Mouse (Mus musculus): ENCODE measurements around the gene Gm7980.
"Not testable (repeated sequence)": the region's sequence is repeated elsewhere in the genome, so short reads cannot be mapped to it uniquely, and the experiment has no call there.

Gene Gm7980

DNA sequence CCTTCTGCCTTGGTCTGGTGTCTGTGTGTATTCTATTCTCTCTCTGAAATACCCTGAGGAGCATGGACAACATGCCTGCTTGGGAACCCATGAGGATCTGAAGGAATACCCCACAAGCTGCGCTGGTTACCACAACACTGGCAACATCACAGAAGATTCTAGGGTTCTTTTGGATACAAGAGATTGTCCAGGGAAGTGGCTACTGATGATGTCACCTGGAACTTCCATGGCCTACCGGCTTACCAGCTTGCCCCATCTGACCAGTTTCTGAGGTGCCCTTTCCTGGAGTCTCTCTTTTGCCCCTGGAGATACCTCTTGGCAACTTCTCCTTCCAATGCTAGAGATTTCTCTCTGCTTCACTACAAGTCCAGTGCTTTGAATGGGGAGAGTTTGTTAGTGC, at the start of gene Gm7980:
TSS of gene Gm7980 (minus strand) at position 101 of the 400 bp plus-strand sequence.
- DNase-seq (ENCODE audit: low spot score) = not testable (repeated sequence)

DNA sequence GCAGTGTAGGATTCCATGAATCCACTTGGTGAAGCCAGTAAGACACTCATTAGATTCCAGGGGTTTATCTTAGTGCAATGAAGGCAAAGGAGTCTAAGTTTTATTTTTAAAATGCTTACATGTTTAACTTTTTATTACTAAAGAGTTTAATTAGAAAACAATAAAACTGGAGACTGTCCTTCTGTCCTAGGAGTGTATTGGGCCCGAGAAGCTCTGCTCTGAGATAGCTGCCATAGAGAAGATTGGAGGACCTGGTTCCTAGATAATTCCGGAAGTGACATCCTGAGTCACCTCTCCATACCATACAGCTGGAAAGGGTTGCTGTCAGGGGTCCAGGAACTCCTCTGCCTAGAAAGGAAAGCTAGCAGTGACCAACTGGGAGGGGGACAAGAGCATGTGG, 36.6 kb upstream of the Gm7980 start, which contains the start of gene 1700024B05Rik:
TSS of gene 1700024B05Rik (plus strand) at position 301 of the 400 bp plus-strand sequence.
- not testable (repeated sequence) for DNase-seq (ENCODE audit: low spot score)

DNA sequence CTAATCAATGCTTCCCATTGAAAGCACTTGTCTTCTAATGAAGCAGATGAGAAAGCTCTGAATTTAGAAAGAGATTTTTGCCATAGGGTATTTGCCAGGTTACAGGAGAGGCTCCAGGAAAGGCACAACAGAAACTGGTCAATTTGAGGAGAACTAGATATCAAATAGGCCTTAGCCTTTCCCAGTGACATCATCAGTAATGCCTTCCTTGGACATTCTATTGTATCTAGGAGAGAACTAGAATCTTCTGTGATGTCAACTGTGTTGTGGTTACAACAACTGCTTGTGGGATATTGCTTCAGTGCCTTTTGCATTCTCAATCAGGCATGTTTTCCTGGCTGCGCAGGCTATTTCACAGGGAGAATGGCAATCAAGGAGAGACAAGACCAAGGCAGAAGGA, 17.6 kb upstream of the Gm7980 start, which contains the start of gene 1700049E17Rik1:
TSS of gene 1700049E17Rik1 (plus strand) at position 301 of the 400 bp plus-strand sequence.
- not testable (repeated sequence) for DNase-seq (ENCODE audit: low spot score)
